Mouse (Mus musculus) myocyte (in vitro differentiated cells): ENCODE measurements around the gene Acadm.

Experiments used
- CEBPB ChIP-seq: IDR thresholded peaks from 2 replicates; pipeline ENCODE4 v1.6.1; 2011; ENCODE audit warnings: mild to moderate bottlenecking, moderate library complexity; ENCODE audit not compliant: poor library complexity, insufficient read depth, severe bottlenecking
- E2F4 ChIP-seq: IDR thresholded peaks from one replicate; pipeline ENCODE4 v1.6.1; 2011; ENCODE audit warnings: mild to moderate bottlenecking, control low read depth, moderate library complexity; ENCODE audit not compliant: insufficient read depth
- MAX ChIP-seq: IDR thresholded peaks from one replicate; pipeline ENCODE4 v1.6.1; 2011; ENCODE audit warnings: low read depth, mild to moderate bottlenecking, control low read depth
- MYOD1 ChIP-seq, 3 experiments: IDR thresholded peaks; one replicate each; pipeline ENCODE4 v1.6.1; 2011; ENCODE audit warnings: control low read depth in 2 of 3, low read depth in 2 of 3, mild to moderate bottlenecking in 2 of 3, moderate library complexity in 1 of 3; ENCODE audit not compliant: insufficient read length in 2 of 3, control insufficient read depth in 1 of 3
- POLR2A ChIP-seq: IDR thresholded peaks from one replicate; pipeline ENCODE4 v1.6.1; 2011; ENCODE audit warnings: low read depth, mild to moderate bottlenecking, control low read depth, moderate library complexity; ENCODE audit not compliant: insufficient read length
- POLR2AphosphoS2 ChIP-seq: IDR thresholded peaks from one replicate; pipeline ENCODE4 v1.6.1; 2011; ENCODE audit warnings: low read depth, control low read depth; ENCODE audit not compliant: insufficient read length
- REST ChIP-seq: IDR thresholded peaks from one replicate; pipeline ENCODE4 v1.6.1; 2011; ENCODE audit warnings: mild to moderate bottlenecking, control low read depth, moderate library complexity; ENCODE audit not compliant: insufficient read depth, insufficient read length
- SRF ChIP-seq: IDR thresholded peaks from one replicate; pipeline ENCODE4 v1.6.1; 2011; ENCODE audit warnings: low read depth; ENCODE audit not compliant: control insufficient read depth, insufficient read length
- TCF12 ChIP-seq: IDR thresholded peaks from one replicate; pipeline ENCODE4 v1.6.1; 2011; ENCODE audit warnings: mild to moderate bottlenecking, control low read depth; ENCODE audit not compliant: poor library complexity, insufficient read depth, severe bottlenecking
- TCF3 ChIP-seq: IDR thresholded peaks from one replicate; pipeline ENCODE4 v1.6.1; 2011; ENCODE audit warnings: low read depth, control low read depth; ENCODE audit not compliant: insufficient read length
- USF1 ChIP-seq: IDR thresholded peaks from one replicate; pipeline ENCODE4 v1.6.1; 2011; ENCODE audit warnings: low read depth, mild to moderate bottlenecking, control low read depth, moderate library complexity

DNA sequence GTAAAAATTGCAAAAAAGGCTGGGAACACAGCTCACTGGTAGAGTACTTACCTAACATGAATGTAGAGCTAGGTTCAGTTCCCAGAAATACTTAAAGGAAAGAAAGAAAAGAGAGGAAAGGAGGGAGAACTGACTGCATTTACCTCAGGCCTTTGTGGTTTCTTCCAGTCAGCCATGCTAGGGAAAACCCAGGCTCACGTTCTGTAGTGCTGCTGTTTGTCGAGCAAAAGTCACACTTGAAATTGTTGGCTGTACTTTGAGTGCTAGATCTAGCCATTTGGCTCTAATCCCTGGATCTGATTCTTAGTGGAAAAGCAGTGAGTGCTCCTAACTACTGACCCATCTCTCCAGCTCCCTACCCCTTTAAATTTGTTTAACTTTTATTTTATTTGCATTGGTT lies 3.7 kb upstream of the Acadm start:
- TF ChIP-seq USF1 (no peak), POLR2A (no peak), POLR2AphosphoS2 (no peak), TCF12 (no peak), MAX (no peak), CEBPB (no peak), E2F4 (no peak), MYOD1 (IDR thresholded peaks at IDR 0.05; ENCODE audit: control insufficient read depth in 1 of 3, insufficient read length in 2 of 3, low read depth in 2 of 3) (no peak), SRF (no peak), TCF3 (no peak), REST (no peak)
